Mouse (Mus musculus) thymus, postnatal 10 days (tissue): Measurements from ENCODE around the gene Rtp1.

ENCODE experiments used
- DNase-seq, 2 experiments: peaks; one replicate each; pipeline ENCODE4 v3.0.0; 2021; ENCODE audit warnings: low spot score in 2 of 2

Rtp1 gene

GRCm38 (mm10) chr16:23428647-23429319 is at the start of gene Rtp1:
Gene Rtp1, plus strand, starts transcription at chr16:23429133.
- DNase-seq = no peak

DNA sequence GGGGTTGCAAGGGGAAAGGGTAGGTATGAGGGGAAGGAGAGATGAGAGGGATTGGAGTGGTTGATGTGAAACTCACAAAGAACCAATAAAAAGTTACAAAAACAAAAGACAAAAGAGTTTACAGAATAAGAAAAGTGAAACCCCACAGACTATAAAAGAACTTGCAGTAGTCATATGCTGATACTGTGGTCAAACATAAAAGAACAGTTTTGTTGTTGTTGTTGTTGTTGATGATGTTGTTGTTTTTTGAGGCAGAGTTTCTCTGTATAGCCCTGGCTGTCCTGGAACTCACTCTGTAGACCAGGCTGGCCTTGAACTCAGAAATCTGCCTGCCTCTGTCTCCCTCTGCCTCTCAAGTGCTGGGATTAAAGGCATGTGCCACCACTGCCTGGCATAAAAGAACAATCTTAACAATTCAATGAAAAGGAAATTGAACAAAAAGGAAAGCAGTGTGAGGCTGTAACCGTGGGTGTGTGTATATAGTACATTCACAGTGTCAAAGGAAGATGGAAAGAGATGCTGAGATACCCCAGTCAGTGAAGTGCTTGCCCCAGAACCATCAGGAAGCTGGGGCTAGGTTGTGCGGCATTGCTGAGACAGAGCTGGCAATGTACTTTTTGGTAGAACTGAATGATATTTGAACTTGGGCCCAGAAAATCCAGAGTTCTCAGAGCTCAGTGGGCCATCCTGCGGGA is 49.2 kb upstream of the Rtp1 start:
- no peak for DNase-seq

DNA sequence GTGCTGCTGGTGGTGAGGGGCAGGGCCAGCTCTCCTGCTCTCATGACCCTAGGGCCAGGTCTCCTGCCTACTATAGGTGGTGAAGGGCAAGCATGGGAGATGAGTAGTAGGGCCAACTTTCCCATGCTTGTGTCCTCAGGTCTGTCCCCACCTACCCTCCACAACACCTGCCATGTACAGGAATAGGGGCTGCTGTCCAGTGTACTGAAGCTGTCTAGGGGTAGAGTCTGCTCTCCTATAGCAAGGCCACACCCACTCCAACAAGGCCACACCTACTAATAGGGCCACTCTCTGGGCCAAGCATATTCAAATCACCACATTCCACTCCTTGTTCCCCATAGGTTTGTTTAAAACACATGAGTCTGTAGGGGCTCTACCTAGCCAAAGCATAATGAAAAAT is 44.6 kb upstream of the Rtp1 start:
- DNase-seq = no peak

- DNase-seq = no peak
These were observed 31.0 kb upstream of the Rtp1 start for GRCm38 (mm10) chr16:23397931-23398330.

DNA sequence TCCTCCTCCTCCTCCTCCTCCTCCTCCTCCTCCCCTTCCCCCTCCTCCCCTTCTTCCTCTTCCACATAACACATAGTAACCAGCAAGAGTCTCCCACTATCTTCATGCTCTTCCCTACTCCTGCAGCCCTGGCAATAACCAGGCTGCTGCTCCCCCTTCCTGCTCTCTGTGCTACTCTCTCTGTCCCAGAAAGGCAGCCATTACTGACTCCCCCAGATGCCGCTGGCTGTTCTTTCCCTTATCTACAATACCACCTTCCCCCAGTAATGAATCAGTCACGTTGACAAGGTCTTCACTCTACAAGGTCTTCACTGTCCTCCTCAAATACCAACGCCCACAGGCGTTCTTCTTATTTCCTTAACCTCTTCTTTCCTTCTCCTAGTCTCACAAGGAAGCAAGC is 27.5 kb upstream of the Rtp1 start:
- DNase-seq = no peak

DNA sequence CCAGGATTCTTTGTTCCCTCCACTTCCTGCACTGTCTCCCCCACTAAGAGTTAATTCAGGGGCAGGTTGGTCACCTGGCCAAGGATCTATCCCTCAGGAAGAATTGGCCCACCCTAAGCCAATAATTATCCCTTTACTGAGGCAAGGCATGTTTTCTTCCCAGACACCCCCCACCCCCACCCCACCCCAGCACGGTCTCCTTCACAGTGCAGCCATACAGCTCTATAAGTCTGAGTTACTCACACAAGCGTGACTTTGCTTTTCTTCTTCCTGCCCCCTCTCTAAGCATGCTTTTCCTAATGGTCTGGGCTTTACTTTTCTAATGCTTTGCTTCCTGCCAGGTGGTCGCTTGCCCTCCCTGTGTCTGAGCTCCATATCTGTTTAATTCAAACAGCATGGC is 27.0 kb upstream of the Rtp1 start:
- DNase-seq = no peak

- DNase-seq = peak; percentile 63 to 83
These were observed 25.8 kb upstream of the Rtp1 start for GRCm38 (mm10) chr16:23403008-23403755.

GRCm38 (mm10) chr16:23412930-23413329 is 16.0 kb upstream of the Rtp1 start:
- DNase-seq = no peak

DNA sequence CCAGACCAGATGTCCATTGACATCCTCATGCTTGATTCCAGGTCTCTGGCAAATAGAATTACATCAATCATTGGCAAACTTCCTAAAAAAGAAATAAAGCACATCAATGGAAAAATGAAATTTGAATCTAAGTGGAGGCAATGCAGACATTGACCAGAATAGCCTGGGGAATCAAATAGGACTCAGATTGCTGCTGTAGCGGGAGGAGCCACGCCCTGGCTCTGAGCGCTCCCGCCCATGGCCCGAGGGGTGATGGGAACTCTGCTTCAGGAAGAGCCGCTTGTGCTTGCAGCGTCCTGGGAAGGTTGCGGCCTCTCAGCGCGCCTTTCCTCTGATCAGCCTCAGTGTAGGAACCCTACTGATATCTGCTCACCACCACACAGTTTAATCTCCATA is 12.7 kb upstream of the Rtp1 start:
- no peak for DNase-seq

- no peak for DNase-seq
These were observed 12.2 kb upstream of the Rtp1 start for GRCm38 (mm10) chr16:23416657-23417293.

DNA sequence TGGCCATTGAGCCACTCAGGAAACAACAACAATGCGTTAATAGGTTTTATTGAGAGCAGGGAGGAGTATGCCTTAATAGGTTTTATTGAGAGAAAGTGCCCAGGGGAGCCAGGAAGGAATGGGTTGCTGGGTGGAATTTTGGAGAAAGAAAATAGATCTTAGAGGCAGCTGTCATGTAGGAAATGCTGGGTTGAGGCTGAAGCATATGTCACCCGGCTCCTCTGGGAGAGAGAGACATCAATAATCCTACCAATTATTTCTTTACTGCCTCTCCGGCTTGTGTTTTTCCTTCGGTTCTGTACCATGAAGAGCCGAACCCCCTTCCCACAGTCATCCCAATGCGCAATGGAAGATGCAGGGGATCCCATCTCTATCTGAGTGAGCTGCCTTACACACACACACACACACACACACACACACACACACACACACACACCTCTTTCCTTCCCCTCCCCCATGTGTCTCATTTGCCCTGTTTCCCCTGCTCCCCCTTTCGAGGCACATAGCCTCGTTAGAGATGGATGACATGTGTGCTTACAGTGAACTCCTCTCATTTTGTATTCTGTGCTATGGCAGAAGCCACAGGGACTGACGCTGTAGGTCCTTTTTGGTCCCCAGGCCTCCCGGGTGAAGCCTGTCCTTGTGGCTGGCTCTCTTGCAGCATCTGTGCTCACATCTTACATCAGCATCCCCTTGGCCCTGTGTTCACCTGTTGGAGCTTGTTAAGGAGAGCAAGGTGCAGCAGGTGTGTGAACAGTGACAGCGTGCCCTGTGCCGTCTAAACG is 11.3 kb upstream of the Rtp1 start:
- no peak for DNase-seq

DNA sequence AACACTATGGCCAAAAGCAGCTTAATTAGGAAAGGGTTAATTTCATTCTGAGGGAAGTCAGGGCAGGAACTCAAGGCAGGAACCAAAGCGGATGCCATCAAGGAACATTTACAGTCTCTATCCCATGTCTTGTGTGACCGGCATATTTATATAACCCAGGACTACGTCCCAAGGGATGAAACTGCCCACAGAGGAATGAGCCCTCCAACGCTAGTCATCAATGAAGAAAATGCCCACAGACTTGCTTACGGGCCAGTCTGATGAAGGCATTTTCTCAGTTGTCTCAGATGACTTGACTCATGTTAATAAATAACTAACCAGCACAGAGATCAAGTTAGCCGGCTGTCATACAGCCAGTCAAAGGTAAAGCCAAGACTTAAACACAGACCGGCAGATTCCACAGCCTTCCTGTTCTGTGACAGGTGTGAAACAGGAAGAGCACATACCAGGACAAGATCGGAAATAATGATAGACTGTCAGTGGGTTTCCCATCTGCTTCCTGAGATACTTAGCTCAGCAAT is 9.3 kb upstream of the Rtp1 start:
- DNase-seq = no peak

DNA sequence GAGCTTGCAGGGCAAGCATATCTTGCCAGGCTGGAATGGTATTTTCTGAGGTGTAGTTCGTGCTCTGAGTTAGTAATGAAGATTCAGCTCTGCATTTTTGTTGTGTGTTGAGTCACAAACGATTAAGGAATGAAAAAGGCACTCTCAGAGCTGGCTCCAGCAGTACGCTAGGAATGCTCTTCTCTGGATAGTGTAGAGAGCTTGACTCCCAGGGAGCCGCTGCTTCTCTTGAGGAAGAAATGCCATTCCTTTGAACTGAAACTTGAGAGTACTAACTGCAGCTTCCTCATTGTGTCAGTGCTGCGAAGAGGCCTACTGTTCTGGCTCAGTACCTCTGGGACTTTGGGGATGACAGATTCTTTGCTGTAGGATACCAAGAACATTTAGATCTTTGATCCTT is 5.1 kb upstream of the Rtp1 start:
- DNase-seq = no peak

DNA sequence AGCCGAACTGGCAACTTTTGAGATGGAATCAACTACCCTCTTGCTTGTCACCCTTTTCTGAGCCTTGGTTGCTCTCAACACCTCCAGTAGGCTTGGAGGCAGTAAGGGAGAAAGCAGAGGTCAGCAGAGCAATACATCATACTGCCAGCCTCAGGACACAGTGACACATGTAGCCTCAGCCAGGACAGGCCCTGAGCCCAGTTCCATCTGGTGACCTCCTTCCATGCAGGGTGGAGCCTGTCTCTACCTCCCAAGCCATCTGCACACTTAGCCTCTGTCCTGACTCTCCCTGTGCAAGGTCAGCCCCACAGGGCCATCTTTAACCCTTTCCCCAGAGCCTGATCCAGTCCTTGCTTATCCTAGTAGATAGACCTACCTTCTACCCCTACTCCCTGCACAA is 1.2 kb upstream of the Rtp1 start:
- no peak for DNase-seq

DNA sequence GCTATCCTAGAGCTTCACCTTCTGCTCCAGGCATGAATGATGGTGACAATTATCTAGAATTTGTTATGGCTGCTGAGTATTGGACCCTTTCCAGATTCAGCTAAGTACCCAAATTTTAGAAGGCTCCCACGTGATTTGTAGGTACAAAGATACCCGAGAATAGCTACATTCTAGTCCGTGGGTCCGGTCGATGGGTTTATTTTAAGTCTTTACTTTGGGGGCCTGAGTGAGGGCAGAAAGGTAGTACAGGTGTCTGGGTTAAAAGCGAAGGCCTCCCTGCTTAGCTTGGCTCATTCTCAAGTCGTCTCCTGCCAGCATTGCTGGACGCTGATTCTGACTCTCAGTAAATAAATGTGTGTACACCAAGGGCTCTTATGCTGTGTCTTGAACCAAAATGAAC is 1.1 kb downstream of the Rtp1 start:
- DNase-seq = no peak

GRCm38 (mm10) chr16:23437404-23438166 is 8.7 kb downstream of the Rtp1 start:
- peak in 1 of 2 experiments; percentile 19 for DNase-seq

DNA sequence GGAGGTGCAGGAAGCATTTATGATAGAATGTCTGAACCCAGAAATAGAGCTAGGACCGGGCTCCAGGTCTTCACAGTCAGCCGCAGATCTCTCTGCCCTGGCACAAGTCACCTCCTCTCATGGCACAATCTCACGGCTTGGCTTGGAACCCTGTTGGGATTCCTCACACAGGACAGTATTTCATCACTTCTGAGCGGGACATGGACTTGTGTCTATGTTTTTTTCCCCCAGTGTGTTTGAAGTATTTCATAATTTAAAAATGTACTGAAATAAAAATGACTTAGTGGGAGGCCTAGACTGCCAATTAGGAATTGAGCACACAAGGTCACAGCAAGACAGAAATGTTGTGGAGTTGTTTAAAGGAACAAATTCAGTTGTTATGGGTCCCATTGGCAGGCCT is 15.3 kb downstream of the Rtp1 start:
- DNase-seq = no peak

GRCm38 (mm10) chr16:23449946-23450345 is 21.0 kb downstream of the Rtp1 start:
- no peak for DNase-seq

DNA sequence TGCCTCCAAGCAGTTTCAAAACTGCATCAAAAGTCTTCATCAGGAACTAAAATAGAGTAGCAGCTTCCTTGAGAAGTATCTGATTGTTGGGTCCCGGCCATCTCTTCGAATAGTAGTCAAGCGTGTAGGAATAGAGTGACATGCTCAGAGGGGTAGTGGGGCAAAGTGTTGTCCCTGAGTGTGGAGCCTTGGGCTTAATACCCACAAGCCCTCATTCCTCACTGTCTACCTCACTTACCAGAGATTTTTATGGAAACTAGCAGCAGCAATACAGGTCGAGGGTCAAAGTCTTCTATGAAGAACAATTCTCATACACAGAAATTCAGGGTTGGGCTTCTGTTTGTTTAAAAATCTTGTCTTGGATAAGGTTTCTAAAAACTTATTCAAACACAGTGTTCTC is 21.9 kb downstream of the Rtp1 start:
- no peak for DNase-seq

DNA sequence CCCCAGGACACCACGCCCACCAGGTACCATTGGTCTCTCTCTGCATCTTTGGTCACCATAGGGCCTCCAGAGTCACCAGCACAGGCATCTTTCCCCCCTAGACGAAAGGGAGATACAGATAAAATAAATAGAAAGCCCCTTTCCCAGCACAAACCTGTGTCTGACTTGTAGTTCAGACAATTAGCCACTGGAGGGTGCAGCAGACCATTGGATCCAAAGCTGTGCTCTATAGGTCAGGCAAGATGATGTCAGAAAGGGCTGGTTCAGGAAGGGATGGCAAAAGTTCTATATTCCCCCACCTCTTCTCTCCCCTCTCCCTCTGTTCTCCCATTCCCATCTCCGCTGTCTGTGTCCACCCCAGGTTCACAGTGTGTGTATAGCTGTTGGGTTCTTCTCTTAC is 23.5 kb downstream of the Rtp1 start:
- peak; percentile 5 to 57 for DNase-seq

DNA sequence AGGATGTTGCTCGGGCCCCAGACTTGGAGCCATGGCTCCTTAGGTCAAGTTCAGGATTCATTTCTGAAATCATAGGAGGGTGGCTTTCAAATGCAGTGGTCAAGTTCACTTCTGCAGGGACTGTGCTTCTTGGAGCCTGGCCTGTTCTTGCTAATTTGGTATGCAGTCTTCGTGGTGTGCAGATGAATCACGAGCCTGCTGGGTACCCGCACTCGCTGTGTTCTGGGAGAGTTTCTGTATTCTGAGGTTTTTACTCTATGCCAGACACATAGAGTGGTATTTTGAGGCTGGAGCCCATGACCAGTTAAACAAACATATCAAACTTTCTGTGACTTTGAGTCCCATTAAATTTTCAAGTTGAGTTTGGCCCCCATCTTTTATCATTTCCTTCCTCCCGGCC is 25.4 kb downstream of the Rtp1 start:
- DNase-seq = no peak
